Mouse (Mus musculus): ENCODE measurements at regions not wholly inside any gene's neighbourhood (a gene's known extent, or its start where the extent isn't known, plus 50 kb on each side); places are given as distances from the start of the nearest gene placed in this dataset.

- Histone ChIP-seq H3K4me3 (ENCODE audit: insufficient read depth, low read depth, low read length) (no peak overlapping the region), H3K27ac (ENCODE audit: insufficient read depth, low read depth, low read length) (no peak overlapping the region), H3K4me1 (ENCODE audit: control insufficient read depth, insufficient read depth, low read length) (no peaks in the 10 kb centered on the region)
- 72% methylated on average over 8 of the region's 8 CpGs for WGBS
- TF ChIP-seq CTCF (IDR thresholded peaks at IDR 0.05; ENCODE audit: insufficient read depth, low read depth, low read length) = no peak
- no peak for TF ChIP-seq POLR2A (IDR thresholded peaks at IDR 0.05; ENCODE audit: insufficient read depth, low read depth, low read length)
Observed at GRCm38 (mm10) chr2:179064616-179065015, 377.6 kb upstream of the Cdh4 start.

- H3K4me1 ChIP-seq (ENCODE audit: control insufficient read depth, insufficient read depth, low read length) = no peaks in the 10 kb centered on the region
- 89% methylated on average over 6 of the region's 6 CpGs for WGBS
- H3K4me3 ChIP-seq (ENCODE audit: insufficient read depth, low read depth, low read length) = no peak overlapping the region
- no peak overlapping the region for H3K27ac ChIP-seq (ENCODE audit: insufficient read depth, low read depth, low read length)
- TF ChIP-seq POLR2A (IDR thresholded peaks at IDR 0.05; ENCODE audit: insufficient read depth, low read depth, low read length) (no peak), CTCF (IDR thresholded peaks at IDR 0.05; ENCODE audit: insufficient read depth, low read depth, low read length) (no peak)
Observed at GRCm38 (mm10) chr2:179069520-179069919, 372.7 kb upstream of the Cdh4 start.

GRCm38 (mm10) chr2:179070346-179070745 lies 371.9 kb upstream of the Cdh4 start:
- TF ChIP-seq POLR2A (IDR thresholded peaks at IDR 0.05; ENCODE audit: insufficient read depth, low read depth, low read length) (no peak), CTCF (IDR thresholded peaks at IDR 0.05; ENCODE audit: insufficient read depth, low read depth, low read length) (no peak)
- H3K27ac ChIP-seq (ENCODE audit: insufficient read depth, low read depth, low read length) = no peak overlapping the region
- no peaks in the 10 kb centered on the region for H3K4me1 ChIP-seq (ENCODE audit: control insufficient read depth, insufficient read depth, low read length)
- 45% methylated on average over 1 of the region's 1 CpGs for WGBS
- no peak overlapping the region for H3K4me3 ChIP-seq (ENCODE audit: insufficient read depth, low read depth, low read length)

GRCm38 (mm10) chr2:179080462-179081274 lies 361.6 kb upstream of the Cdh4 start:
- H3K4me3 ChIP-seq (ENCODE audit: insufficient read depth, low read depth, low read length) = no peak overlapping the region
- TF ChIP-seq POLR2A (IDR thresholded peaks at IDR 0.05; ENCODE audit: insufficient read depth, low read depth, low read length) (no peak), CTCF (IDR thresholded peaks at IDR 0.05; ENCODE audit: insufficient read depth, low read depth, low read length) (no peak)
- peaks cover 11% of the 10 kb centered on the region for H3K4me1 ChIP-seq (ENCODE audit: control insufficient read depth, insufficient read depth, low read length)
- no peak overlapping the region for H3K27ac ChIP-seq (ENCODE audit: insufficient read depth, low read depth, low read length)
- WGBS = 70% methylated on average over 13 of the region's 13 CpGs

GRCm38 (mm10) chr2:179086915-179087314 lies 355.3 kb upstream of the Cdh4 start:
- Histone ChIP-seq H3K27ac (ENCODE audit: insufficient read depth, low read depth, low read length) (no peak overlapping the region), H3K4me1 (ENCODE audit: control insufficient read depth, insufficient read depth, low read length) (no peaks in the 10 kb centered on the region), H3K4me3 (ENCODE audit: insufficient read depth, low read depth, low read length) (no peak overlapping the region)
- WGBS = 91% methylated on average over 9 of the region's 9 CpGs
- no peak for TF ChIP-seq POLR2A (IDR thresholded peaks at IDR 0.05; ENCODE audit: insufficient read depth, low read depth, low read length)
- no peak for TF ChIP-seq CTCF (IDR thresholded peaks at IDR 0.05; ENCODE audit: insufficient read depth, low read depth, low read length)

GRCm38 (mm10) chr2:179091480-179091879 lies 350.8 kb upstream of the Cdh4 start:
- WGBS = 55% methylated on average over 3 of the region's 3 CpGs
- H3K4me3 ChIP-seq (ENCODE audit: insufficient read depth, low read depth, low read length) = no peak overlapping the region
- H3K4me1 ChIP-seq (ENCODE audit: control insufficient read depth, insufficient read depth, low read length) = peaks cover 6% of the 10 kb centered on the region
- H3K27ac ChIP-seq (ENCODE audit: insufficient read depth, low read depth, low read length) = no peak overlapping the region
- TF ChIP-seq POLR2A (IDR thresholded peaks at IDR 0.05; ENCODE audit: insufficient read depth, low read depth, low read length) = no peak
- TF ChIP-seq CTCF (IDR thresholded peaks at IDR 0.05; ENCODE audit: insufficient read depth, low read depth, low read length) = no peak

- peaks cover 6% of the 10 kb centered on the region for H3K4me1 ChIP-seq (ENCODE audit: control insufficient read depth, insufficient read depth, low read length)
- H3K27ac ChIP-seq (ENCODE audit: insufficient read depth, low read depth, low read length) = no peak overlapping the region
- 18% methylated on average over 11 of the region's 11 CpGs for WGBS
- TF ChIP-seq POLR2A (IDR thresholded peaks at IDR 0.05; ENCODE audit: insufficient read depth, low read depth, low read length) (no peak), CTCF (IDR thresholded peaks at IDR 0.05; ENCODE audit: insufficient read depth, low read depth, low read length) (no peak)
- H3K4me3 ChIP-seq (ENCODE audit: insufficient read depth, low read depth, low read length) = no peak overlapping the region
Observed at GRCm38 (mm10) chr2:179093996-179094395, 348.2 kb upstream of the Cdh4 start.

- WGBS = 98% methylated on average over 3 of the region's 3 CpGs
Observed at GRCm38 (mm10) chr2:179095981-179096380, 346.2 kb upstream of the Cdh4 start.

GRCm38 (mm10) chr2:179096861-179097260 lies 345.4 kb upstream of the Cdh4 start:
- 80% methylated on average over 4 of the region's 4 CpGs for WGBS
- Histone ChIP-seq H3K27ac (ENCODE audit: insufficient read depth, low read depth, low read length) (no peak overlapping the region), H3K4me1 (ENCODE audit: control insufficient read depth, insufficient read depth, low read length) (peaks cover 9% of the 10 kb centered on the region), H3K4me3 (ENCODE audit: insufficient read depth, low read depth, low read length) (no peak overlapping the region)
- TF ChIP-seq CTCF (IDR thresholded peaks at IDR 0.05; ENCODE audit: insufficient read depth, low read depth, low read length) = no peak
- no peak for TF ChIP-seq POLR2A (IDR thresholded peaks at IDR 0.05; ENCODE audit: insufficient read depth, low read depth, low read length)

More at GRCm38 (mm10) chr2:179095981-179096380, 346.2 kb upstream of the Cdh4 start:
- peaks cover 9% of the 10 kb centered on the region for H3K4me1 ChIP-seq (ENCODE audit: control insufficient read depth, insufficient read depth, low read length)
- H3K4me3 ChIP-seq (ENCODE audit: insufficient read depth, low read depth, low read length) = no peak overlapping the region
- no peak overlapping the region for H3K27ac ChIP-seq (ENCODE audit: insufficient read depth, low read depth, low read length)
- no peak for TF ChIP-seq CTCF (IDR thresholded peaks at IDR 0.05; ENCODE audit: insufficient read depth, low read depth, low read length)
- TF ChIP-seq POLR2A (IDR thresholded peaks at IDR 0.05; ENCODE audit: insufficient read depth, low read depth, low read length) = no peak
